Mouse (Mus musculus): Measurements from ENCODE around the gene Xrra1.
"Not testable (repeated sequence)": the region's sequence is repeated elsewhere in the genome, so short reads cannot be mapped to it uniquely, and the experiment has no call there.

The Xrra1 gene

DNA sequence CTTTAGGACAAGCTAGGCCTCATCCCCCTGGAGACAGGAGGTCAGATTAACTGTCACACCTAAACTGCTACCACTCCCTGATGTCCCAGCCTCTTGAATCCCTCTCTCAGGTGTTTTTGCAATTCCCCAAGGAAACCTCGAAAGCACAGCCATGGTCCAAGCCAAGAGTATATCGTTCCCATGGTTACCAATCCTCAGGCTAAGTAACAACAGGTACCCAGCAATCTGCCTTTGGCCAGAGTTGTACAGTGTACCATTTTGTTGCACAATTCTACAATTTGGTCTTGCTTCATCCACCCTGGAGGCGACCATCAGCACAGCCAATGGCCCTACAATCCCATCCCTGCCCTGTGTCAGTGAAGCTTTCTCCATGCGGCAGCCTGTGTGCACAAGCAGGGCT is 38.0 kb downstream of the Xrra1 start:
- no peak for DNase-seq (ENCODE audit: low read depth, low spot score)

DNA sequence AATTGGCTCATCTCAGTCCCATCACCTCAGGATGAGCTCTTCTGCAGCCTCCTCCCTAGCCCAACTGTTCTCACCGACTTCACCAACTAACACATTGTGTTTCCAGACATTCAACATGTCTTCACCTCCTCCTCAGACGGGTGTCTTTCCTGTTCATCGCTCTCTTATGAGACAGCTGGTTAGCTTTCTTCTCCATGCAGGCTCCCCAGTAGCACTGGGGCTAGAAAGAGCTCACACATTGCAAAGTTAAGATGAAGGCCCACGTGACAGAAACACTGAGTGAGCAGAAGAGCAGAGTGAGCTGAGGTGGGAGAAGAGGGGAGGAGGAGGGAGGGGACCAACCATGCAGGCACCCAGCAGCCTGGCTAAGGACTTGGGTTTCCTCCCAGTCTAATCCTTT is 43.3 kb downstream of the Xrra1 start:
- DNase-seq (ENCODE audit: low read depth, low spot score), result no peak

DNA sequence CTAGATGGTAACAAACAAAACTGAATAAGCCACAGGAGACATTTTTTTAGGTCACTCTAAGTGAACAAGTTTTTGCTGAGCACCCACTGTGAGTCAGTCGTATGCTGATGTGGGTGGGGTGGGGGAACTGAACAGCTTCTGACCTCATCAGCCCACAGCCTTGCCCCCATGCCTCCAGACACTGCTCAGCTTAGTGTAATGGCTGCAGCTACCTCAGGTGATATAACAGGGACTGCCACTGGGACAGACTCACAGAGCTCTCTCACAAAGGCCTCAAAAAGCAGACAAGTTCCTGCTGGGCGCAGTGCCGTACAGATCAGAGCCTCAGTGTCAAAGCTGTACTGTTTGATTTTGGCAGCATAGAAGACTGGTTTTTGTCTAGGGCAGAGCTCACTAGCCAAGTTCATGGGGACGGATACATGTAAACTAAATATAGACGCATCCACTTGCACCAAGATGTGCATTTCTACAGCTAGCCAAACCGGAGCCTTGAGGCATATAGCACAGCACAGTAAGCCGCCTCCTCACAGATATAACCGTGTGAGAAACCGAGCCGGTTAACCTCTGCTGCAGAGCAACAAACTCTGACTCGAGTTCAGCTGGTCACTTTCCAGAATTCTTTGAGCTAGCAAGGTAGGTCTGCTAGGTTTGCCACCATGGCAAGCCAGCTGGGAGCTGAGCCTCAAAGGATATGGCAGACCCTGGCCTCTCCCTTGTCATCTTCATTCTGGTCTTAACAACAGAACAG is 44.2 kb downstream of the Xrra1 start:
- DNase-seq (ENCODE audit: low read depth, low spot score), result no peak

DNA sequence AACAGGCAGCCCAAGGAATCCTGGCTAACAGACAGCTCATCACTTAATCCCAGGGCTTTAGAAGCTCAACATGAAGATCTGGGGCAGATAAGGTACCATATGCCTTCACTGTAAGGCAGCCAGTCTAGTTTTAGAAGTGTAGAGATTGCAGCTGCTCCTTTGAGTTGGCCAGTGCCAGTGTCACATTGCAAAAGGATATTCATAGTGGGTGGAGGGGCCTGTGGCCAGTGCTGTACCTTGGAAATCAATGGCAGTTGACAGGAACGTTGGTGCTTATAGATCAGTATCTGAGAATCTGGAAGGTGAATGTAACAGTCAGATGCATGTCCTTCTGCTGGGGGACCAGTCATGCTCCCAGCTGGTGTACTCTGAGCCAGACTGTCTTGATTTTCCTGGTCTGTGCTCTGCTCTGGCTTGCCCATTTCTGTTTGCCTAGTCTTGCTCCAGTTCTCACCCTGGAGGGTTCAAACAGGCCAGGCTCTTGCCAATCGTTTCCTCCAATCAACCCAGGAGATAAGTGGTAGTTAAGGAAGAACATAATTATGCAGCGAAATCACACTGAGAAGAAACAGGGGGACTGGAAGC is 45.6 kb downstream of the Xrra1 start:
- DNase-seq (ENCODE audit: low read depth, low spot score), result no peak

DNA sequence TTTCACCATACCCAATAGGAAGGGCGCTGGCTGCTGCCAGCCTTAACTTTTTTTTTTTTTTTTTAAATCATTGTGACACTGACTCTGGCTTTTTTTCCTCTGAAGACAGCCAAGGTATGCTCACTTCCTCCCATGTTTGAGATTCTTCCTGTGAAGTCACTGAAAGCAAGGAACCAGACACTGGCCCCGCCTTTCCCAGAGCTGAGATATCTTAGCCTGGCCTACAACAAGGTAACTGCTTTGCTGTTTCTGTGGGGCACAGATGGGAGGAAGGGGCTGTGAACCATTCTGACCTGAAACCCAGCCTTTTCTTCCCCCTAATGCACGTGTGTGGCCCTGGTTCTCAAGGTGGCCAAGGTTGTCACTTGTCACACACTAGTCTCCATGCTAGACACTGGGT is 47.4 kb downstream of the Xrra1 start:
- DNase-seq (ENCODE audit: low read depth, low spot score), result no peak

DNA sequence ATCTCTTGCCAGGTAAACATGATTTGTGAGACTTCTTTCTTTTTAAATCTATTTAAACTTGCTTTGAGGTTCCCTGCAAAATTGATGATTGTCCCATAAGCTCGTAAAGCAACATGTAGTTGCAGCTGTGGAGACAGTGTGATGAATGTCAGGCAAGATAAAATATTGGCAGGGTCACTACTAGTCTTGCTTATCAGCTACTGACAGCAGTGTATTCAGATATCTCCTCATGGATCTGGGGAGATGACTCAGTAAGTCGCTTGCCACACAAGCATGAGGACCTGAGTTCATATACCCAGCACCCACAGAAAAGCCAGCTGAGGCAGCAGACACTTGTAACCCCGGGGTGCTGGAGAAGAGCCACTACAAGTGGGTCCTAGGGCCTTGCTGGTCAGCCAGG is 48.5 kb downstream of the Xrra1 start:
- no peak for DNase-seq (ENCODE audit: low read depth, low spot score)

DNA sequence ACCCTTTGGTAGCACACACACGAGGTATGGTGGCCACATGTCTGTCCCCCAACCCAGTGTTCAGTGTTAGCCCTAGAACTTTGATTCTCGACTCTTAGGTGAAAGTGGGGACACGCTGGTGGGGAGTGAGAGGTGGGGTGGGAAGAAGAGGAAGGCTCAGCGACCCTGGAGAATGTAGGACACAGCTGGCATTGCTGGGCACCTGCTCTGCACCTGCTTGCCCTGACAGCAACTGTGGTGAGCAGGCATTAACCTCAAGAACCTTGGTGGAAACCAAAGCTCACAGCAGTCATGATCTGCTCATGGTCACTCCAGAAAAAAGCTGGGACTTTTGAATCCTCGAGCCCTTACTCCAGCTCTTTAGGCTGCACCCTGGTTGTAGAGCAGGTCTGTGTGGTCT is 52.1 kb downstream of the Xrra1 start:
- DNase-seq (ENCODE audit: low read depth, low spot score), result no peak

DNA sequence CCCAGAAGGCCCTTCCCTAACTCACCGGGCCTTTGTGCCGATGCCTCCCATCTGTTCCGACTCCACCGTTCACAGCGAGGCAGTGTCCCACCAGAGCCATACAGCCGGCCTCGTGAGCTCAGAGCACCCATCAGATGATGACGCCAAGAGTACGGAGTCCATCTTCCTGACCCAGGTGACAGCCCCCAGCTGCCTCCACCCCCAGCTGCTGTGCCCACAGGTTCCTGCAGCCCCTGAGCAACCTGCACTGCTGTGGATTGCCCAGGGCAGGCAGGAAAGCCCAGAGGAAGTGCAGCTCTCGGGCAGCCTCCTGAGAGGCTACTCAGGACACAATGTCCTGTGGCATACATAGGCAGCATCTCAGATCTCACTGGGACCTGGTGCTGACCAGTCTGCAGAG is 55.4 kb downstream of the Xrra1 start:
- no peak for DNase-seq (ENCODE audit: low read depth, low spot score)

DNA sequence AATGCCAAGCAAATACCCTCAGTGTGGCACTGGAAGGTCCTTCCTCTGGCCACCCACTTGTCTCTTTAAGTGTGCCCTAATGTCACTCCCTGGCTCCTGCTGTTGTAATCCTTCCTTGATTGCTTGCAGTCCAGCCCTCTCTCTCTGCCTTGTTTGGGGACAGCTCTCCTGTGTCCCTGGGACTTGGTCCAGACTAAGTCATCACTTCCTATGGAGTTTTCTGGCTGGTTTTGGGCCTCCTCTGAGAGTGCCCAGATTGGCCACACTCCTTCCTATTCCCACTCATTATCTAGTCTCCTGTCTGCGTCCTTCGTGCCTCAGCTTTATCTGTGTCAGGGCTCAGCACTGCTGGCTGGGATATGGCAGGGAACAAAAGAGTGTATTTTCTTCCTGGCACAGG is 56.6 kb downstream of the Xrra1 start:
- no peak for DNase-seq (ENCODE audit: low read depth, low spot score)

DNA sequence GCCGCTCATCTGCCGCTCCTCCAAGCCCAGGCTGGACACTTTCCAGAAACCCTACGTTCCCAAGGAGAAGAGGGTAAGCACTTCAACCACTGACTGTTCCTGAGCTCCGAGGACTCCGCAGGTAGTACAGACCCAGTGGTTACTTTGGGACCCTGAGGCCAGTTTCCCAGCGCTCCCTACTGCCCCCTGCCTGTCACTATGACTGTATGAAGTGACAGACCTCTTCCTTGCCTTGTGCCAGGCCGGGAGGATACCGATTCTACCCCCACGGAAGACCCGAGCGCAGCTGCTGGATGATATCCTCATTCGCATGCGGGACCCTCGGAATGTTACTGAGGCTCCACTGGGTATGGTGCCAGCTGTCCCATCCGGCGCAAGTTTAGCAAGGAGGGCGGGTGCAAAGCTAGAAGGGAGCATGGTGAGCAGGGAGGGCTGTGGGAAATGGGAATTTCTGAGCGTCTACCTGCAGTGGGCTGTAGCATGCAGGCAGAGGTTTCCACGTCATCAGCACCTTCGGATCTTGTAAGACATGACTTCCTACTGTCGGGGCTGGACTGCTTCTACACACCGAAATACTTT is 57.9 kb downstream of the Xrra1 start:
- no peak for DNase-seq (ENCODE audit: low read depth, low spot score)

DNA sequence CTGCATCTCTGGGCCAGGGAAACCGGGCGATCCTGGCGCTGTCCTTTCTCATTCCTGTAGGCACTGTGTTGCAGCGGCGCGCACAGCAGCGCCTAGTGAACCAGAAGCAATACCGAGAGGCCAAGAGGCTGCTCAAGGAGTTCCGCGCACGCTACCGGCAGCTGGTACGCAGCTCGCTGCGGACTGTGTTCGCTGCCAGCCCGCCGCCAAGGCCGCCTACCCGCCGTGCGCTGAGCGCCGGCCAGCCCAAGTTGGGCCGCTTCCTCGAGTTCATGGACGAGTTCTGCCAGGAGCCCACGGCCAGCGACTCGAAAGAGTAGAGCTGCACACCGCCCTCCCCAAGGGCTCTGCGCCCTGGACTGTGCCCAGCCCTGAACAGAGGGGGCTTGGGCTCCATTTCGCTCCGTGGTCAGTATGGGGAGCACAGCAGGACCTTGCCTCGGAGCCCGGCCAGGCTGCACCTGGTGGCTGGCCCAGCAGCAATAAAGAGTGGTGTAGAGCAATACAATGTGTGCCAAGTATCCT is 58.5 kb downstream of the Xrra1 start:
- DNase-seq (ENCODE audit: low read depth, low spot score), result no peak

DNA sequence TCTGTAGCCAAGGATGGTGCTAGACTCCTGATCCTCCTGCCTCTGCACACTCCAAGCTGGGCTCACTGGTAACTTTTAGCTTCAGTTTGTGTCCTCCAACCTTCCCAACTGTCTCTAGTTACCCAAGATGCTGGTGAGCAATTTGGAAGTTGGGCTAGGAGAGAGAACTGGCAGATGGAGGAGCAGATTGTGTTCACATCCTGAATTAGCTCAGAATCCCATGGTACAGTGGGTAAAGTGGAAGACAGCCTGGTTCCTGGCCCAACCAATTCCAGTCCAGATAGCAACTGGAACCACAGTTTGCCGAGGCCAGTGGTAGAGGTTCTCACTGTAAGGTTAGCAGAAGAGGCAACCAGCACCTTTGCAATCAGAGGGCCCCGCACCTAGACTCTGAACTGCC is 60.2 kb downstream of the Xrra1 start:
- DNase-seq (ENCODE audit: low read depth, low spot score), result no peak

DNA sequence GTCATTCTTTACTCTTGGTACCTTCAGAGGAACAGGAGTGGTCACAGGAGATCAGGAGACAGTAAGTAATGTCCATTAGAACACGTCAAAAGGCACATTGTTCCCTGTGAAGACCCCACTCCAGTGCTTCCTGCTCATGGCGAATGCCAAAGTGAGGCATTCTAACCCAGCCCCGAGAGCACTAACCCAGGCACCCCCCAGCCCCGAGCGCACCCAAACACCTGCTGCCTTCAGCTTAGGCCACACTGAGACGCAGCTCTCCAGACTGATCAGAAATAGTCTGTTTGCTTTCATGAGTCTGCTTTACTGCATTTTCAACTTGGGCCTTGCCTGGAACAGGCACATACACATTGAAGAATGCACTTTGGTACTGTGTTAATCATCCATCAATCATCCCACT is 61.1 kb downstream of the Xrra1 start:
- DNase-seq (ENCODE audit: low read depth, low spot score), result no peak

DNA sequence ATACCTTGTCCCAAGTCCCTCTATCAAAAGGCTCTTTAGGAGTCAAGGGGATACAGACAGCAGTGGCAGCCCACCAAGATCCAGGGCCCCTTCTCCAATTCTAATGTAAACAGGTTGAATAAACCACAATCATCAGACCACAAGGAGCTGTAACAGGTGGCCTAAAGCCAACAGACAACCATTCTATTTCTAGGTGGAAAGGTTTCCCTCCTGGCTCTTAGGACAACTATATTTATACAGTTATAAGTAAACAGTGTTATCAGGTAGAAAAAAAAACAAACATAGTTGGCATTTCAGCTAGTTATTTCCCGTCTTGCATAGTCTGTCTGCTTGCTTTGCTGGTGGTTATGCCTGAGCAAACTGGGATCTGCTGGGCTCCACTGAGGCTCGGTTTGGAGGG is 61.5 kb downstream of the Xrra1 start:
- DNase-seq (ENCODE audit: low read depth, low spot score), result no peak

DNA sequence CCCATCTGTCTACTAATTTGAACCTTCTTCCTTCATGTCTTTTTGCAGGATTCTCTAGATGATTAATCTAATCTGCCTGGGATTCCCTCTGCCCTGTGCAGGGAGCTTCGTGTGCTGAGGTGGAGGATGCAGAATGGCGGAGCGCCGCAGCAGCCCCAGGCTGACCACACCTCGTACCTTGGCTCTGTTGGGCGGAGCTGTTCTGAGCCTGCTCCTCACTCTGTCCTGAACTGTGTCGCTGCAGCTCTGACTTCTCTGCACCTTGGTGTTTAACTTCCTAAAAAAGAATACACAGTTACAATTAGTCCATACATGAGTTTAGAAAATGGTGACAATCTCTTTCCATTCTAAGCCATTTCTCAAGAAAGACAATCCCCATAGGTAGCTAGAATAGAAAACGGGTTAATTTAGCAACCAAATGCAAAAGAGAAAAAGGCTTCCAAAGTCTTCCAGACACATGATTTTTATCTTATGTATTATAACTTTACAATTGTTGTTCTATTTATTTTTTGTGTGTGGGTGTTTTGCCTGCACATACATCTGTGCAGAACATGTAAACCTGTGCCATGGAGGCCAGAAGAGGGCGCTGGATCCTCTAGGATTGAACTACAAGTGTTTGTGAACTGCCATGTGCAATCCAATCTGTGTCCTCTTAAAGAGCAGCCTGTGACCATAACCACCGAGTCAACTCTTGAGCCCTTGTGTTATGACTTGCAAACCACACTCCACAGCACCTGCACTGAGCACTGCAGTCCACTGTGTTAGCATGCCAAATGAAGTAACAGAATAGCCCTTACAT is 68.2 kb downstream of the Xrra1 start:
- no peak for DNase-seq (ENCODE audit: low read depth, low spot score)

DNA sequence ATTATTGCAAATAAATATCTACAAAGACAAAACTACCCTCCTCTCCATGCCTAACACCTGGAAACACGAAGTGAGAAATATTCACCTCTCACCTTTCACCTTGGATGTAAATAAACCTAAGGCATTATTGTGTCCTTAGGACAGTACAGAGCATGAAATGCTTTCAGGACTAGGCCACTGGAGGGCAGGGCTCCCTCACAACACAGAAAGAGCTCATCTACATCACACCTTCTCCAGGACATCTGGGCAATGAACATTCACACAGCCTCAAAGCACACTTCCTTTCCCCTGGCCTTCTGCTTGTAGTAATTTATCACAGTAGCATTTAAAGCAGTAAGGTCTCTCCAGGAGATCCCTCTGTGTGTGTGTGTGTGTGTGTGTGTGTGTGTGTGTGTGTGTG is 76.8 kb downstream of the Xrra1 start:
- DNase-seq (ENCODE audit: low read depth, low spot score), result no peak

DNA sequence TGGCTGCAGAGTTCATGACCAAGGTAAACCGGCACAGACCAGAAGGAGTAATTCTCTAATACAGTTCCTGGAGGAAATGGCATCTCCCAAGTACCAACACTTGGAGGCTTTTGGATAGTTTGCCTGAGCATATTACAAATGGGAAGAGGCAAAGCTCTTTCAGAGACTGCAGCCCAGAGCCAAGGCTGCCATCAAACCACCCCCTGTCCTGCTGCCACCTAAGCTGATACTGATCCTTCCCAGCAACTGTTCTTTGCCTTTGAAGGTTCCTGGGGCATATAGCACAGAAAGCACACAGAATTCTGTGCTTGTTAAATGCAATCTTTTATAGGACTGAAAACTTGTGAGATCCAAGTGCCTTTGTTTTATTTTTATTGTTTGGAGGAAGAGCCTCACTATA is 81.8 kb downstream of the Xrra1 start:
- no peak for DNase-seq (ENCODE audit: low read depth, low spot score)

DNA sequence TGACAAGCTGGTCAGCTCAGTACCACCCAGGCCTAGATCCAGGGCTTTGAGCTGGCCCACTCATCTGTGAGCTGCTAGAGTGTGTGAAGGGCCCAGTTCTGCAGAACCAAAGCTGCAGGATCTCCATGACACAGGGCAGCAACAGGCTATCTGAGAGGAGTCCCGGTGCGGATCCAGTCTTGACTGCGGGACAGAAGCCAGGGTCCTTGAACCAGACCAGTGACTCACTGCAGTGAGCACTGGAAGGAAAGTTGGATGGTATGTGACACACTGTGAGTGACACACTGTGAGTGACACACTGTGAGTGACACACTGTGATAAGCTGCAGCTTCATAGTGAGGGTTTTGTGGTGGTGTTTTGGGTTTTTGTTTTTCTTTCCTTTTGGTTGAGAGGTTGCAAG is 85.6 kb downstream of the Xrra1 start:
- DNase-seq (ENCODE audit: low read depth, low spot score), result no peak

DNA sequence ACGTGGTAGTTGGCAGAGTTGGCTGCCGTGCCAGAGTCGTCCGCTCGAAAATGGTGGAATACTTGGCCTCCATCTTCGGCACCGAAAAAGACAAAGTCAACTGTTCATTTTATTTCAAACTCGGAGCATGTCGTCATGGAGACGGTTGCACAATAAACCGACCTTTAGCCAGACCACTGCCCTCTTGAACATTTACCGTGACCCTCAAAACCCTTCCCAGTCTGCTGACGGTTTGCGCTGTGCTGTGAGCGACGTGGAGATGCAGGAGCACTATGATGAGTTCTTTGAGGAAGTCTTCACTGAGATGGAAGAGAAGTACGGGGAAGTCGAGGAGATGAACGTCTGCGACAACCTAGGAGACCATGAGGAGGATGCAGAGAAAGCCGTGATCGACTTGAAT is 86.1 kb downstream of the Xrra1 start:
- DNase-seq (ENCODE audit: low read depth, low spot score), result not testable (repeated sequence)

DNA sequence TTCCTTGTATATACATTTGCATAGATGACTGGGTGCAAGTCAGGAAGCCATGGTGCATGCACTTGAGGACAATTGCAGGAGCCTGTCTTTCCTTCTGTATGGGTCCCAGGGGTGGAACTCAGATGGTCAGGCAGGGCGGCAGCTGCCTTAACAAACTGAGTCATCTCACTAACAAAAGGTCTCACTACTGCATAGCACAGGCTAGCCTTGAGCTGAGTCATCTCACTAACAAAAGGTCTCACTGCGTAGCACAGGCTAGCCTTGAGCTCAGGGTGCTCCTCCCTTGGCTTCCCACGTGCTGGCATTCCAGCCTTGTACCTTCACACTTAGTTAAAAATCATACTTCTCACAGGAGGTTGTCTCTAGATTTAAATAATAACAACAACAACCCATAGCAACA is 87.0 kb downstream of the Xrra1 start:
- DNase-seq (ENCODE audit: low read depth, low spot score), result no peak

DNA sequence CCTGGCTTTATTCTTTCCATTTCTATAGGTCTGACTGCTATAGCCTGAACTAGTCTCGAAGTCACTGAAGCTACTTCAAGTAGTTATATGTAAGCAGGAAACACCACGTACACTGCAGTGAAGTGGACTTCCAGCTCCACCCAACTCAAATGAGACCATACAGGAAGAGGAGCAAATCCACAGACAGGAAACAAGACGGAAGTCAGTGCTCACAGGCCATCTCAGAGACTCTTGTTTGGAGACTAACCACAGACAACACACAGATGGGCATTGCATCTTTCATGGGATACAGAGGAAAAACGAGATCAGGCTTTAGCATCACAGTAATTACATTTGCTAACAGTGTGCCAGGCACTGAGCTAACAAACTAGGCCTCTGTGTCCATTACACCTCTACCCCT is 87.4 kb downstream of the Xrra1 start:
- DNase-seq (ENCODE audit: low read depth, low spot score), result no peak

DNA sequence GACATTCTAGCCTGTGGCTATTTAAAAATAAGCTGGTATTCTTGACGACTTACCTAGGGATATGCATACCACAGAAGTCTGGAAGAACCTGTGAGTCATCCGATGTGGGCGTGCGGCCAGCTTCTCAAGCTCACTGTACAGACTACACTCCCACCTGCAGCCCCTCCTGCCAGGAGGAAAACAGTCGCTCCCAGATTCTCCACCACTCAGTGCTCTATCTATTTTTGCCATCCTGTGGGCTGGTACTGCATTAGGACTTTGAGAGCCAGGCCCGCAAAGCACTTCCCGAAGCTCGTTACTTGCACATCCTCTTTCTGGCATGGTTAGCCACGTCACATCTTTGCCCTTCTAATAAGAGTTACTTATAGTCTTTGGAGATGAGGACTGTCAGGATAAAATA is 88.4 kb downstream of the Xrra1 start:
- no peak for DNase-seq (ENCODE audit: low read depth, low spot score)
